8 mouse cellular contexts compared by ENCODE assay signal in genomic region chr7:84088971-84089370, GRCm38 (mm10). TPM values are rescaled to one million over a fixed set of nuclear protein-coding genes. Genes with fewer than 3 reads are reported as not detected.
DNase-seq lines count a peak whose midpoint lies in the region; ATAC-seq and TF ChIP-seq lines count a peak whose summit lies in the region.

No protein-coding gene starts in this region.

- DNase-seq in ovary, postnatal 10 days (ENCODE audit: low spot score) = peak; percentile 45
- DNase-seq in ovary, adult 18-20 months (ENCODE audit: low spot score) = no peak
- peak; percentile 75 for DNase-seq in adrenal gland, postnatal 25 days
- DNase-seq in embryonic facial prominence, embryonic 14.5 days (ENCODE audit: low spot score) = peak; percentile 70
- DNase-seq in kidney, postnatal 0 days (ENCODE audit: low spot score) = peak; percentile 89
- DNase-seq in liver, postnatal 0 days = peak; percentile 79
- peak; percentile 26 to 27 for DNase-seq in right cerebral cortex, postnatal 36 days (ENCODE audit: low spot score in 2 of 2)

- H3K36me3 ChIP-seq in embryonic facial prominence, embryonic 14.5 days (ENCODE audit: control insufficient read depth, insufficient read depth, low read length) = no peaks in the 10 kb centered on the region
- no peaks in the 10 kb centered on the region for H3K36me3 ChIP-seq in kidney, postnatal 0 days (ENCODE audit: insufficient read depth, low read length)
- no peaks in the 10 kb centered on the region for H3K36me3 ChIP-seq in liver, postnatal 0 days (replicated peaks; ENCODE audit: insufficient read depth, low read length)

- TF ChIP-seq EP300 in liver, postnatal 0 days (IDR thresholded peaks at IDR 0.05; ENCODE audit: low read depth) = no peak

- ATAC-seq in embryonic facial prominence, embryonic 14.5 days (ENCODE audit: low read depth) = no peak
- ATAC-seq in kidney, postnatal 0 days (replicated peaks; ENCODE audit: low FRiP score, low read depth) = no peak
- 0 out of 2 replicates have a peak, but pooled peaks have one; percentile 41 for ATAC-seq in liver, postnatal 0 days
- ATAC-seq in erythroid progenitor cell, adult 5-6 weeks (replicated peaks; ENCODE audit: low FRiP score, poor library complexity, severe bottlenecking) = no peak

- peaks cover 4% of the 10 kb centered on the region; the same call in 1 of the 2 replicates for H3K4me1 ChIP-seq in embryonic facial prominence, embryonic 14.5 days (ENCODE audit: control insufficient read depth, insufficient read depth, low read length)
- H3K4me1 ChIP-seq in kidney, postnatal 0 days (replicated peaks; ENCODE audit: insufficient read depth, low read length) = 0 out of 2 replicates have a peak, but pooled peaks cover 8% of the 10 kb centered on the region
- no peaks in the 10 kb centered on the region for H3K4me1 ChIP-seq in liver, postnatal 0 days (ENCODE audit: insufficient read depth)

- no peak overlapping the region for H3K27ac ChIP-seq in embryonic facial prominence, embryonic 14.5 days (replicated peaks; ENCODE audit: low read depth, low read length)
- H3K27ac ChIP-seq in kidney, postnatal 0 days = no peak overlapping the region
- H3K27ac ChIP-seq in liver, postnatal 0 days (ENCODE audit: low read depth) = no peak overlapping the region

- no peak overlapping the region for H3K9ac ChIP-seq in embryonic facial prominence, embryonic 14.5 days (ENCODE audit: low read depth, low read length)
- H3K9ac ChIP-seq in kidney, postnatal 0 days (ENCODE audit: low read depth, low read length) = no peak overlapping the region
- no peak overlapping the region for H3K9ac ChIP-seq in liver, postnatal 0 days (replicated peaks)

- H3K9me3 ChIP-seq in embryonic facial prominence, embryonic 14.5 days (ENCODE audit: control insufficient read depth, low read length) = no peaks in the 10 kb centered on the region
- H3K9me3 ChIP-seq in kidney, postnatal 0 days (replicated peaks; ENCODE audit: low read length) = no peaks in the 10 kb centered on the region
- no peaks in the 10 kb centered on the region for H3K9me3 ChIP-seq in liver, postnatal 0 days (ENCODE audit: low read length)

- WGBS in embryonic facial prominence, embryonic 14.5 days = 5% methylated on average over 4 of the region's 4 CpGs
- 5% methylated on average over 4 of the region's 4 CpGs for WGBS in kidney, postnatal 0 days
- WGBS in liver, postnatal 0 days (ENCODE audit: insufficient replicate concordance) = 5% methylated on average over 4 of the region's 4 CpGs

- H3K27me3 ChIP-seq in embryonic facial prominence, embryonic 14.5 days (replicated peaks; ENCODE audit: control insufficient read depth, insufficient read depth, low read length) = peaks cover 23% of the 10 kb centered on the region
- peaks cover 13% of the 10 kb centered on the region for H3K27me3 ChIP-seq in kidney, postnatal 0 days (ENCODE audit: insufficient read depth, low read length)
- H3K27me3 ChIP-seq in liver, postnatal 0 days (ENCODE audit: insufficient read depth, low read length) = peaks cover 34% of the 10 kb centered on the region

- peak; percentile 88 for TF ChIP-seq CTCF in kidney, postnatal 0 days (IDR thresholded peaks at IDR 0.05; ENCODE audit: low read depth)
- peak; percentile 87 for TF ChIP-seq CTCF in liver, postnatal 0 days (IDR thresholded peaks at IDR 0.05; ENCODE audit: low read depth)

- no peak overlapping the region for H3K4me3 ChIP-seq in embryonic facial prominence, embryonic 14.5 days (ENCODE audit: low read depth, low read length)
- no peak overlapping the region for H3K4me3 ChIP-seq in kidney, postnatal 0 days (replicated peaks; ENCODE audit: low read depth, low read length)
- no peak overlapping the region for H3K4me3 ChIP-seq in liver, postnatal 0 days (ENCODE audit: low read depth, low read length)

- no peak overlapping the region for H3K4me2 ChIP-seq in embryonic facial prominence, embryonic 14.5 days (ENCODE audit: low read depth, low read length)
- H3K4me2 ChIP-seq in kidney, postnatal 0 days (ENCODE audit: low read length) = no peak overlapping the region
- no peak overlapping the region for H3K4me2 ChIP-seq in liver, postnatal 0 days (ENCODE audit: low read depth, low read length)

RNA-seq across cellular contexts. Expression of gene Cemip, which starts 2.7 kb away (rescaled TPM):
- 1.5 and 1.6 TPM in 2 replicates for total RNA-seq in adrenal gland, postnatal 25 days (2021)
- 1.1 TPM in 2 replicates for polyA plus RNA-seq in embryonic facial prominence, embryonic 14.5 days (2014; fragmentation: Nextera tagmentation; extraction: Ambion mirVana)
- polyA plus RNA-seq in kidney, postnatal 0 days (2015; fragmentation: Nextera tagmentation; extraction: Ambion mirVana) = 0.17 and 0.28 TPM in 2 replicates
- polyA plus RNA-seq in liver, postnatal 0 days (2015; fragmentation: Nextera tagmentation; extraction: Ambion mirVana) = not detected in 2 replicates
- total RNA-seq in erythroid progenitor cell, adult 5-6 weeks (2015; ENCODE audit: low replicate concordance) = not detected in 2 replicates
- 0.13 TPM in 1 of 2 replicates, not detected in the other for total RNA-seq in erythroid progenitor cell, adult 5-6 weeks (2017; ENCODE audit: low replicate concordance)
